Mouse (Mus musculus) small intestine, adult 2 months (tissue): ENCODE data around the gene Pde4b.

Source experiments
- CTCF ChIP-seq: fragments of 200-500 bp; IDR thresholded peaks from 2 replicates; pipeline ENCODE4 v1.5.1; 2012; ENCODE audit warnings: low read depth, mild to moderate bottlenecking, control low read depth, inconsistent platforms, low read length, moderate library complexity, mixed read lengths; ENCODE audit not compliant: insufficient replicate concordance, insufficient read length; ENCODE audit errors: extremely low read depth
- POLR2A ChIP-seq: fragments of 200-500 bp; IDR thresholded peaks from 2 replicates; pipeline ENCODE4 v1.6.1; 2012; ENCODE audit warnings: low read depth, mild to moderate bottlenecking, control low read depth, inconsistent platforms, low read length, moderate library complexity

DNA sequence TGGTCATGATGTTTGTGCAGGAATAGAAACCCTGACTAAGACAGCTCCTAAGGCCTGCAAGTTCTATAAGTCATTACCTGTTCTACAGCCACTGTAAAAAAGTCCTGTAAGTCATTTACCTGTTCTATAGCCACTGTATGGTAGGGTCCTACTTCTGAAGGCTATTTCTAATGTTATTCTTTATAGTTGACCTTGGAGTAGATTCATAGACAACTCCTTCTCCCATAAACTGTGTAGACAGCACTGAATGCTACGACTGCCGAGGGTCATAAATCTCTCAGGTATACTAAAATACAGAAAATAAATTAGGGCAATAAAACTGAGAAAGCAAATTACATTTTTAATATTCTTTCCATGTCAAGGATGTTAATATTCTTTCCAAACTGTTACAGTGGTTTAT is 26.0 kb upstream of the Pde4b start:
- TF ChIP-seq POLR2A, result no peak
- TF ChIP-seq CTCF, result no peak
